Mouse (Mus musculus) E14TG2a.4 (cell line): ENCODE data around the gene Zfp874a.
"Not testable (repeated sequence)": the region's sequence is repeated elsewhere in the genome, so short reads cannot be mapped to it uniquely, and the experiment has no call there.

Experiments
- H3K27me3 ChIP-seq: 2 replicates; pipeline ENCODE4 v1.6.1; 2014; ENCODE audit warnings: low read length, control low read depth; ENCODE audit not compliant: insufficient read depth
- H3K36me3 ChIP-seq: 2 replicates; pipeline ENCODE4 v1.6.1; 2014; ENCODE audit warnings: low read length, control low read depth; ENCODE audit not compliant: insufficient read depth
- H3K4me1 ChIP-seq: replicated peaks from 2 replicates; pipeline ENCODE4 v1.6.1; 2014; ENCODE audit warnings: low read depth, low read length, control low read depth
- H3K4me3 ChIP-seq: replicated peaks from 2 replicates; pipeline ENCODE4 v1.5.1; 2014; ENCODE audit warnings: mild to moderate bottlenecking, low read length
- H3K9me3 ChIP-seq: 2 replicates; pipeline ENCODE4 v1.6.1; 2014; ENCODE audit warnings: low read length, control low read depth

Zfp874a gene

GRCm38 (mm10) chr13:67375050-67375911, 76.1 kb downstream of the Zfp874a start, which contains the start of the genes Gm28041 and Zfp456:
Gm28041 (minus strand) TSS chr13:67375733.
Zfp456 (minus strand) TSS chr13:67375810.
- not testable (repeated sequence) for H3K4me1 ChIP-seq, H3K36me3 ChIP-seq, H3K27me3 ChIP-seq, H3K9me3 ChIP-seq
- peak within 1 kb of the TSS; percentile 68 for H3K4me3 ChIP-seq
